Mouse (Mus musculus): ENCODE measurements around the gene Tapbpl. TPM values are rescaled to one million over a fixed set of nuclear protein-coding genes. Genes with fewer than 3 reads are reported as not detected.

Tapbpl gene
- polyA plus RNA-seq, 1 experiment from 2014 or later = 9.0 TPM

GRCm38 (mm10) chr6:125233816-125234519 is 2.3 kb upstream of the Tapbpl start:
- peak overlapping the region; percentile 51 for H3K27ac ChIP-seq (ENCODE audit: low read length)
- peak; percentile 44; the same call in 1 of the 2 replicates for ATAC-seq (ENCODE audit: low read depth)
- WGBS = 43% methylated on average over 7 of the region's 7 CpGs
- H3K4me3 ChIP-seq (ENCODE audit: low read length) = no peak overlapping the region
- no peaks in the 10 kb centered on the region for H3K27me3 ChIP-seq (ENCODE audit: control insufficient read depth, insufficient read depth, low read depth, low read length)
- peaks cover 16% of the 10 kb centered on the region; the same call in 1 of the 2 replicates for H3K4me1 ChIP-seq (replicated peaks; ENCODE audit: control insufficient read depth, insufficient read depth, low read length)
- peak overlapping the region; percentile 6; the same call in 1 of the 2 replicates for H3K4me2 ChIP-seq (ENCODE audit: low read depth, low read length)
- no peaks in the 10 kb centered on the region for H3K9me3 ChIP-seq (ENCODE audit: control insufficient read depth, low read length)
- H3K9ac ChIP-seq (ENCODE audit: low read length) = peak overlapping the region; percentile 31; the same call in 1 of the 2 replicates
- no peaks in the 10 kb centered on the region for H3K36me3 ChIP-seq (ENCODE audit: control insufficient read depth, insufficient read depth, low read length)

DNA sequence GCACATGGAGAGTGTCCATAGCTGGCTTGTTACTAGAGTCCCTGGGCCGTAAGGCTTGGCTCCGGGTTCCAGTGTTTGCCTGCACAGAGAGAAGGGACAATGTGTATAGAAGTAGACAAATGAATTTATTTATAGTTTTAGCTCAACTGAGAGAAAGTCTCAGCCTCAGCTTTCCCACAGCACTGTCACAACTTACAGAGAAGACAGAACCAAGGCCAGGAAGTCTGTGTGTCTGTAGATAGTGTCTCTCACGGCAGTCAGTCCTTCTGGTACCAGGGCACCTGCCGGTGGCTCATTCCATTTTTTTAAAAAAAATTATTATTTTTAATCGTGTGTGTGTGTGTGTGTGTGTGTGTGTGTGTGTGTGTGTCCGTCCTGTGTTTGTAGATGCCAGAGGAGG is 856 bp upstream of the Tapbpl start:
- Histone ChIP-seq H3K4me3 (ENCODE audit: low read length) (no peak overlapping the region), H3K4me2 (ENCODE audit: low read depth, low read length) (no peak overlapping the region), H3K9ac (ENCODE audit: low read length) (no peak overlapping the region), H3K27me3 (ENCODE audit: control insufficient read depth, insufficient read depth, low read depth, low read length) (no peaks in the 10 kb centered on the region), H3K27ac (ENCODE audit: low read length) (no peak overlapping the region), H3K36me3 (ENCODE audit: control insufficient read depth, insufficient read depth, low read length) (no peaks in the 10 kb centered on the region), H3K9me3 (ENCODE audit: control insufficient read depth, low read length) (no peaks in the 10 kb centered on the region), H3K4me1 (replicated peaks; ENCODE audit: control insufficient read depth, insufficient read depth, low read length) (peaks cover 16% of the 10 kb centered on the region; the same call in 1 of the 2 replicates)
- no peak for ATAC-seq (ENCODE audit: low read depth)
- 66% methylated on average over 6 of the region's 6 CpGs for WGBS

DNA sequence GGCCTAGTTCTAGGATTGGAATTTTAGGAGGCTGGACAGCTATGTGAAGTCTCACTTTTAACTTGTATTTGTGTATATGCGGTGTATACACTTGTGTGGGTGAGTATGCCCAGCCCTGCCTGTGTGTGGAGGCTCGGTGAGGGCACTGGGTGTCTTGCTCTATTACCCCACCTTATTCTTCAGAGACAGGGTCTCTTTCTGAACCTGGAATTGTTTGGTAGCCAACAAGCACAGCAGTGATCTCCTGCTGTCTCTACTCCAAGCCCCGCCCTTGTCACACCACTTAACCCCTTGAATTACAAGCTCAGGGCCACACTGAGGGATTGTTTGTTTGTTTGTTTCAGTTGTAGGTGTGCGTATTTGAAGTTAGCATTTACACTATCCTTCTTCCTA is 381 bp upstream of the Tapbpl start:
- peak overlapping the region; percentile 90 for H3K4me2 ChIP-seq (ENCODE audit: low read depth, low read length)
- H3K4me1 ChIP-seq (replicated peaks; ENCODE audit: control insufficient read depth, insufficient read depth, low read length) = peaks cover 16% of the 10 kb centered on the region; the same call in 1 of the 2 replicates
- peak overlapping the region; percentile 77 for H3K27ac ChIP-seq (ENCODE audit: low read length)
- ATAC-seq (ENCODE audit: low read depth) = peak; percentile 39
- no peaks in the 10 kb centered on the region for H3K27me3 ChIP-seq (ENCODE audit: control insufficient read depth, insufficient read depth, low read depth, low read length)
- no peaks in the 10 kb centered on the region for H3K9me3 ChIP-seq (ENCODE audit: control insufficient read depth, low read length)
- H3K4me3 ChIP-seq (ENCODE audit: low read length) = peak overlapping the region; percentile 66
- WGBS = 35% methylated on average over 4 of the region's 4 CpGs
- no peaks in the 10 kb centered on the region for H3K36me3 ChIP-seq (ENCODE audit: control insufficient read depth, insufficient read depth, low read length)
- peak overlapping the region; percentile 83 for H3K9ac ChIP-seq (ENCODE audit: low read length)

DNA sequence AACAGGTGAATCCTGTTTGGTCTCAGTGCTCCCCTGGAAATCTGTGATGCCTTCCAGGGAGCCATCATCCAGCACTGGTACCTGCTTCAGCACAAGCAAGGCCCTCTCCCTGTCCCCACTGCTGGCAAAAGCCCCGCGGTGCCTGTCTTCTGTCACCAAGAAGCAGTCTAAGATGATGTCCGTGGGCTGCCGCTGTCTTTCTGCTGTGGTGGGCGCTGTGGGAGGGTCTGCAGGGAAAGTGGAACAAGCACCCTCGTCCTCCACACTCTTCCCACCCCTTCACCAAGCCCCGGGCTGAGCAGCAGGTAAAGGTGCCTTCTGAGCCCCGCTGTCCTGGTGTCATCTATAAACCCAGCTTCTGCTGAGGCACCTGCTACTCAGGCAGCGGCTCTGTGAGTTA is 1.1 kb downstream of the Tapbpl start:
- no peak overlapping the region for H3K27ac ChIP-seq (ENCODE audit: low read length)
- H3K27me3 ChIP-seq (ENCODE audit: control insufficient read depth, insufficient read depth, low read depth, low read length) = no peaks in the 10 kb centered on the region
- H3K36me3 ChIP-seq (ENCODE audit: control insufficient read depth, insufficient read depth, low read length) = no peaks in the 10 kb centered on the region
- no peak overlapping the region; the same call in 1 of the 2 replicates for H3K4me2 ChIP-seq (ENCODE audit: low read depth, low read length)
- no peak overlapping the region for H3K9ac ChIP-seq (ENCODE audit: low read length)
- peaks cover 16% of the 10 kb centered on the region; the same call in 1 of the 2 replicates for H3K4me1 ChIP-seq (replicated peaks; ENCODE audit: control insufficient read depth, insufficient read depth, low read length)
- no peak overlapping the region for H3K4me3 ChIP-seq (ENCODE audit: low read length)
- ATAC-seq (ENCODE audit: low read depth) = no peak
- WGBS = 59% methylated on average over 9 of the region's 9 CpGs
- H3K9me3 ChIP-seq (ENCODE audit: control insufficient read depth, low read length) = no peaks in the 10 kb centered on the region

- no peak overlapping the region for H3K4me3 ChIP-seq (ENCODE audit: low read length)
- WGBS = 85% methylated on average over 5 of the region's 5 CpGs
- no peak overlapping the region for H3K27ac ChIP-seq (ENCODE audit: low read length)
- no peaks in the 10 kb centered on the region for H3K9me3 ChIP-seq (ENCODE audit: control insufficient read depth, low read length)
- H3K36me3 ChIP-seq (ENCODE audit: control insufficient read depth, insufficient read depth, low read length) = no peaks in the 10 kb centered on the region
- ATAC-seq (ENCODE audit: low read depth) = no peak
- H3K27me3 ChIP-seq (ENCODE audit: control insufficient read depth, insufficient read depth, low read depth, low read length) = no peaks in the 10 kb centered on the region
- H3K4me1 ChIP-seq (replicated peaks; ENCODE audit: control insufficient read depth, insufficient read depth, low read length) = no peaks in the 10 kb centered on the region; the same call in 1 of the 2 replicates
- no peak overlapping the region for H3K4me2 ChIP-seq (ENCODE audit: low read depth, low read length)
- no peak overlapping the region for H3K9ac ChIP-seq (ENCODE audit: low read length)
Observed at GRCm38 (mm10) chr6:125225518-125226115, 6.0 kb downstream of the Tapbpl start.

- WGBS = 58% methylated on average over 3 of the region's 3 CpGs
- Histone ChIP-seq H3K4me1 (replicated peaks; ENCODE audit: control insufficient read depth, insufficient read depth, low read length) (no peaks in the 10 kb centered on the region), H3K4me2 (ENCODE audit: low read depth, low read length) (no peak overlapping the region), H3K4me3 (ENCODE audit: low read length) (no peak overlapping the region), H3K9me3 (ENCODE audit: control insufficient read depth, low read length) (no peaks in the 10 kb centered on the region), H3K9ac (ENCODE audit: low read length) (no peak overlapping the region), H3K27me3 (ENCODE audit: control insufficient read depth, insufficient read depth, low read depth, low read length) (no peaks in the 10 kb centered on the region), H3K27ac (ENCODE audit: low read length) (no peak overlapping the region), H3K36me3 (ENCODE audit: control insufficient read depth, insufficient read depth, low read length) (no peaks in the 10 kb centered on the region)
- ATAC-seq (ENCODE audit: low read depth) = no peak
Observed at GRCm38 (mm10) chr6:125222577-125222976, 9.1 kb downstream of the Tapbpl start.

DNA sequence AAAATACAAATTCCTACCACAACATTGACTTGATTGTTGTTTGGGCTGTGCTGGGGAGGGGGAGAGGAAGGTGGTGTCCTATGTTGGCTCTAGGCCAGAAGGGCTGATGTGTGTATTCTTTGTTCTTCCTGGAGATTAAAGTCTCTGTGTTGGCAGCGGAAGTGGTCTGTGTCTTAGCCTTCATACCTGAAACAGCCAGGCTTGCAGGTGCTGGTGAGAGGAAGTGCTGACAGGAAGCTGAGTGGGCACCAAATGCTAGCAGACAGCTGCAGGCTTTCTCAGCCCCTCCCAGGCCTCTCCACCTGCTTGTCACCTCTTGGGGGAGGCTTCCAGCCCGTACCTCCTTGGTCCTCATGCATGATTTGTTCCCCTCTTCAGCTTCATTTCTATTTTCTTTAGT is 9.5 kb downstream of the Tapbpl start:
- ATAC-seq (ENCODE audit: low read depth) = no peak
- H3K4me1 ChIP-seq (replicated peaks; ENCODE audit: control insufficient read depth, insufficient read depth, low read length) = no peaks in the 10 kb centered on the region

DNA sequence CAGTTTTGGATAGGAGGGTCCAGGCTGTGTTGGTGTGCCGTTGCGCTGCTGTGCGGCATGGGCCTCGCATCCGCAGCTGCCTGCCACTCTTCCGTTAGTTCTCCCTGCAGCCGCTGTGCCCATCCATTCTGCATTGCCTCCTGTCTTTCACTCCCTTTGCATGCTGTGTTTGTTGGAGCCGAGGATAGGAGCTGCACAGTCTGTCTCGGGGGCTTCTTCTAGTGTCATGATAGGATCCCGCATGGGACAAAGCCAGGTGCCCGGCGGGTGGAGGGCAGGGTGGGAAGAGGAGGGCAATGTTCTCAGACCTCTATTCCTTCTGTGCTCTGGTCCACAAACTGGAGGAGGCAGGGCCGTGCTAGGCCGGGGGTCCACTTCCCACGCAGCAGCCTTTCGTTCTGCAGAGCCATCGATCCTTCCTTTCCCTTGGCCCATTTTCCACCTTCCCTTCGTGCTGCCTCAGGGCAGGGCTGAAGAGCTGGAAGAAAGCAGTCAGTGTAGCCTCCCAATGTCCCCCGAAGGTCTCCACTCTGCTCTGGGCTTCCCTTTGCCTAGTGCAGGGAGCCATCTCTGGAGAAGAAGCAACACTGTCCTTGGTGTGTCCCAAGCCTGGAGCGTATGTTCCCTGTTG is 10.4 kb downstream of the Tapbpl start:
- ATAC-seq (ENCODE audit: low read depth) = no peak
- no peak overlapping the region for H3K27ac ChIP-seq (ENCODE audit: low read length)
- no peak overlapping the region for H3K4me2 ChIP-seq (ENCODE audit: low read depth, low read length)
- H3K4me1 ChIP-seq (replicated peaks; ENCODE audit: control insufficient read depth, insufficient read depth, low read length) = peaks cover 2% of the 10 kb centered on the region; the same call in 1 of the 2 replicates
- 87% methylated on average over 20 of the region's 20 CpGs for WGBS
- no peak overlapping the region for H3K9ac ChIP-seq (ENCODE audit: low read length)
- H3K27me3 ChIP-seq (ENCODE audit: control insufficient read depth, insufficient read depth, low read depth, low read length) = no peaks in the 10 kb centered on the region
- no peaks in the 10 kb centered on the region for H3K9me3 ChIP-seq (ENCODE audit: control insufficient read depth, low read length)
- H3K4me3 ChIP-seq (ENCODE audit: low read length) = no peak overlapping the region
- H3K36me3 ChIP-seq (ENCODE audit: control insufficient read depth, insufficient read depth, low read length) = no peaks in the 10 kb centered on the region

More for the DNA sequence above, 9.5 kb downstream of the Tapbpl start:
- WGBS = 46% methylated on average over 2 of the region's 2 CpGs
- H3K27ac ChIP-seq (ENCODE audit: low read length) = no peak overlapping the region
- no peak overlapping the region for H3K9ac ChIP-seq (ENCODE audit: low read length)
- no peak overlapping the region for H3K4me3 ChIP-seq (ENCODE audit: low read length)
- H3K9me3 ChIP-seq (ENCODE audit: control insufficient read depth, low read length) = no peaks in the 10 kb centered on the region
- H3K4me2 ChIP-seq (ENCODE audit: low read depth, low read length) = no peak overlapping the region
- H3K27me3 ChIP-seq (ENCODE audit: control insufficient read depth, insufficient read depth, low read depth, low read length) = no peaks in the 10 kb centered on the region
- H3K36me3 ChIP-seq (ENCODE audit: control insufficient read depth, insufficient read depth, low read length) = no peaks in the 10 kb centered on the region

- Histone ChIP-seq H3K9me3 (ENCODE audit: control insufficient read depth, low read length) (no peaks in the 10 kb centered on the region), H3K36me3 (ENCODE audit: control insufficient read depth, insufficient read depth, low read length) (no peaks in the 10 kb centered on the region), H3K27me3 (ENCODE audit: control insufficient read depth, insufficient read depth, low read depth, low read length) (peaks cover 1% of the 10 kb centered on the region; the same call in 1 of the 2 replicates), H3K4me1 (replicated peaks; ENCODE audit: control insufficient read depth, insufficient read depth, low read length) (peaks cover 6% of the 10 kb centered on the region; the same call in 1 of the 2 replicates), H3K27ac (ENCODE audit: low read length) (no peak overlapping the region), H3K9ac (ENCODE audit: low read length) (no peak overlapping the region), H3K4me2 (ENCODE audit: low read depth, low read length) (no peak overlapping the region), H3K4me3 (ENCODE audit: low read length) (no peak overlapping the region)
- WGBS = 69% methylated on average over 4 of the region's 4 CpGs
- no peak for ATAC-seq (ENCODE audit: low read depth)
Observed at GRCm38 (mm10) chr6:125218963-125219362, 12.7 kb downstream of the Tapbpl start.

Measured in lung, embryonic 16.5 days (tissue).